Mouse (Mus musculus): ENCODE data around the gene Casz1.

Casz1 gene

GRCm38 (mm10) chr4:148842302-148842701, 38.1 kb downstream of the Casz1 start:
- in situ Hi-C loops (cut with MboI, MseI): no loop called here

- in situ Hi-C loops (cut with MboI, MseI): no loop called here
Observed at GRCm38 (mm10) chr4:148844921-148845320, 40.7 kb downstream of the Casz1 start.

- in situ Hi-C loops (cut with MboI, MseI): no loop called here
Observed at GRCm38 (mm10) chr4:148846203-148846602, 42.0 kb downstream of the Casz1 start.

- in situ Hi-C loops (cut with MboI, MseI): no loop called here
Observed at GRCm38 (mm10) chr4:148846724-148847123, 42.5 kb downstream of the Casz1 start.

GRCm38 (mm10) chr4:148847636-148848035, 43.4 kb downstream of the Casz1 start:
- in situ Hi-C loops (cut with MboI, MseI): no loop called here

GRCm38 (mm10) chr4:148849437-148849836, 45.2 kb downstream of the Casz1 start:
- in situ Hi-C loops (cut with MboI, MseI): no loop called here

GRCm38 (mm10) chr4:148853057-148853456, 48.8 kb downstream of the Casz1 start:
- in situ Hi-C loops (cut with MboI, MseI): no loop called here

- in situ Hi-C loops (cut with MboI, MseI): no loop called here
Observed at GRCm38 (mm10) chr4:148854093-148854492, 49.9 kb downstream of the Casz1 start.

GRCm38 (mm10) chr4:148855527-148855926, 51.3 kb downstream of the Casz1 start:
- in situ Hi-C loops (cut with MboI, MseI): no loop called here

- in situ Hi-C loops (cut with MboI, MseI): no loop called here
Observed at GRCm38 (mm10) chr4:148856216-148856615, 52.0 kb downstream of the Casz1 start.

- in situ Hi-C loops (cut with MboI, MseI): no loop called here
Observed at GRCm38 (mm10) chr4:148857398-148858084, 53.3 kb downstream of the Casz1 start.

GRCm38 (mm10) chr4:148858194-148858593, 54.0 kb downstream of the Casz1 start:
- in situ Hi-C loops (cut with MboI, MseI): no loop called here

- in situ Hi-C loops (cut with MboI, MseI): no loop called here
Observed at GRCm38 (mm10) chr4:148859415-148859814, 55.2 kb downstream of the Casz1 start.

- in situ Hi-C loops (cut with MboI, MseI): no loop called here
Observed at GRCm38 (mm10) chr4:148859906-148860491, 55.8 kb downstream of the Casz1 start.

GRCm38 (mm10) chr4:148860636-148861035, 56.4 kb downstream of the Casz1 start:
- in situ Hi-C loops (cut with MboI, MseI): no loop called here

- in situ Hi-C loops (cut with MboI, MseI): no loop called here
Observed at GRCm38 (mm10) chr4:148866812-148867470, 62.7 kb downstream of the Casz1 start.

GRCm38 (mm10) chr4:148867721-148868397, 63.6 kb downstream of the Casz1 start:
- in situ Hi-C loops (cut with MboI, MseI): no loop called here

- in situ Hi-C loops (cut with MboI, MseI): no loop called here
Observed at GRCm38 (mm10) chr4:148869566-148869965, 65.3 kb downstream of the Casz1 start.

- in situ Hi-C loops (cut with MboI, MseI): no loop called here
Observed at GRCm38 (mm10) chr4:148870496-148870895, 66.3 kb downstream of the Casz1 start.

GRCm38 (mm10) chr4:148871751-148872334, 67.6 kb downstream of the Casz1 start:
- in situ Hi-C loops (cut with MboI, MseI): no loop called here

GRCm38 (mm10) chr4:148872372-148872771, 68.1 kb downstream of the Casz1 start:
- in situ Hi-C loops (cut with MboI, MseI): no loop called here

GRCm38 (mm10) chr4:148872783-148873182, 68.6 kb downstream of the Casz1 start:
- in situ Hi-C loops (cut with MboI, MseI): no loop called here
